ENCODE assay signal across 22 mouse cellular contexts in genomic region chr1:93725665-93726064, GRCm38 (mm10). TPM values are rescaled to one million over a fixed set of nuclear protein-coding genes. Genes with fewer than 3 reads are reported as not detected.
A peak's percentile ranks its signal among the peaks of the same experiment; 100 is the strongest.
DNase-seq lines count a peak whose midpoint lies in the region; ATAC-seq lines count a peak whose summit lies in the region.
"Had no signal": no experiment of that assay in that cellular context is flagged by ENCODE, and none has a peak within 500 bp of the region (broad histone marks: within the 10 kb centered on the region; RNA-seq: fewer than 3 reads in every experiment).

No protein-coding gene starts in this region.

- peaks cover 5% of the 10 kb centered on the region; the same call in 1 of the 2 replicates for H3K4me1 ChIP-seq in heart, embryonic 11.5 days (ENCODE audit: control insufficient read depth, insufficient read depth, low read length)
- H3K4me1 ChIP-seq: embryonic facial prominence, embryonic 13.5 days; liver, embryonic 12.5 days; neural tube, embryonic 13.5 days had no signal

- H3K27ac ChIP-seq in heart, embryonic 11.5 days (ENCODE audit: low read depth, low read length) = no peak overlapping the region
- H3K27ac ChIP-seq: embryonic facial prominence, embryonic 13.5 days; heart, adult 2 months; liver, embryonic 12.5 days; neural tube, embryonic 13.5 days had no signal

- no peak overlapping the region for H3K9ac ChIP-seq in heart, embryonic 11.5 days (ENCODE audit: low read depth, low read length)
- H3K9ac ChIP-seq: embryonic facial prominence, embryonic 13.5 days; liver, embryonic 12.5 days; neural tube, embryonic 13.5 days had no signal

- intact Hi-C loops in heart, postnatal 10 days (cut with DNase I) = loop anchor here (5.0 to 10.0 kb wide), 2 partner anchors 213 to 281 kb away; partner anchors contain the start of gene Farp2

- WGBS in heart, embryonic 11.5 days (ENCODE audit: insufficient replicate concordance) = 67% methylated on average over 5 of the region's 5 CpGs

- H3K4me3 ChIP-seq in heart, embryonic 11.5 days (ENCODE audit: low read depth, low read length) = no peak overlapping the region
- H3K4me3 ChIP-seq: embryonic facial prominence, embryonic 13.5 days; heart, adult 2 months; liver, embryonic 12.5 days; megakaryocyte, embryonic 14.5 days; neural tube, embryonic 13.5 days had no signal

- no peak overlapping the region for H3K4me2 ChIP-seq in heart, embryonic 11.5 days
- H3K4me2 ChIP-seq: embryonic facial prominence, embryonic 13.5 days; liver, embryonic 12.5 days; neural tube, embryonic 13.5 days had no signal

- no peaks in the 10 kb centered on the region for H3K36me3 ChIP-seq in heart, embryonic 11.5 days (ENCODE audit: control insufficient read depth, insufficient read depth, low read length)

- H3K9me3 ChIP-seq in heart, embryonic 11.5 days (replicated peaks; ENCODE audit: control insufficient read depth, low read length) = no peaks in the 10 kb centered on the region
- H3K9me3 ChIP-seq: embryonic facial prominence, embryonic 13.5 days; liver, embryonic 12.5 days; megakaryocyte, embryonic 14.5 days; neural tube, embryonic 13.5 days had no signal

- H3K27me3 ChIP-seq in heart, embryonic 11.5 days (ENCODE audit: control insufficient read depth, insufficient read depth, low read length) = no peaks in the 10 kb centered on the region
- H3K27me3 ChIP-seq: embryonic facial prominence, embryonic 13.5 days; liver, embryonic 12.5 days; megakaryocyte, embryonic 14.5 days; neural tube, embryonic 13.5 days; Patski had no signal

- no peak for DNase-seq in heart, postnatal 10 days
- DNase-seq in 3T3-L1 (ENCODE audit: low read depth, low spot score) = peak; percentile 33
- DNase-seq in Muller cell, postnatal 12 days (ENCODE audit: inconsistent ontology term) = peak; percentile 7
- DNase-seq in adrenal gland, postnatal 14 days = peak; percentile 73
- no peak for DNase-seq in urinary bladder, postnatal 36 days (ENCODE audit: low spot score in 2 of 2)
- DNase-seq in kidney, postnatal 10 days = no peak
- DNase-seq: gastrocnemius, postnatal 10 days; heart, adult 2 months; kidney, adult 8-10 months; kidney, postnatal 4 days; layer of hippocampus, adult 9-11 months; lung, adult 2 months; midbrain, embryonic 14.5 days; right cerebral cortex, postnatal 25 days; thymus, postnatal 36 days had no signal

- ATAC-seq in heart, embryonic 11.5 days (replicated peaks; ENCODE audit: insufficient number of reproducible peaks, low FRiP score, low TSS enrichment) = peak; percentile 40; the same call in 1 of the 2 replicates
- ATAC-seq: activated CD4-positive, CD25-positive, alpha-beta regulatory T cell, adult 4 months; liver, embryonic 12.5 days; Patski had no signal

RNA-seq across cellular contexts. Expression of gene Atg4b, which starts 25.6 kb away (rescaled TPM):
- 70.6 and 70.9 TPM in 2 replicates for polyA plus RNA-seq in heart, embryonic 11.5 days (2014; fragmentation: Nextera tagmentation; extraction: Ambion mirVana)
- total RNA-seq in heart, postnatal 10 days (2021) = 10 to 100 TPM; 46.6 to 55.0 TPM
- total RNA-seq in adrenal gland, postnatal 14 days (2021) = 67.3 and 69.4 TPM in 2 replicates

RNA-seq across cellular contexts. Expression of gene Thap4, which starts 29.0 kb away (rescaled TPM):
- 49.5 and 53.3 TPM in 2 replicates for polyA plus RNA-seq in heart, embryonic 11.5 days (2014; fragmentation: Nextera tagmentation; extraction: Ambion mirVana)
- 10 to 100 TPM; 65.3 to 74.0 TPM for total RNA-seq in heart, postnatal 10 days (2021)
- 42.6 and 45.8 TPM in 2 replicates for total RNA-seq in adrenal gland, postnatal 14 days (2021)

RNA-seq across cellular contexts. Expression of gene Bok, which starts 40.2 kb away (rescaled TPM):
- 29.2 and 33.2 TPM in 2 replicates for polyA plus RNA-seq in heart, embryonic 11.5 days (2014; fragmentation: Nextera tagmentation; extraction: Ambion mirVana)
- 10 to 100 TPM; 10.2 to 10.4 TPM for total RNA-seq in heart, postnatal 10 days (2021)
- 9.9 and 12.2 TPM in 2 replicates for total RNA-seq in adrenal gland, postnatal 14 days (2021)
- polyA plus RNA-seq: activated CD4-positive, CD25-positive, alpha-beta regulatory T cell, adult 4 months had no signal

Comparison
In these comparisons a context has a peak if more than half of its experiments do, and no peak if none do; other contexts are left out.
1. DNase-seq: peak in 3T3-L1 (single experiment), Muller cell, postnatal 12 days (single experiment) and adrenal gland, postnatal 14 days (single experiment); none in heart, postnatal 10 days (0 of 2), urinary bladder, postnatal 36 days (0 of 2) and kidney, postnatal 10 days (single experiment).